Mouse (Mus musculus) ES-E14 (cell line): ENCODE data around the gene Rhoq.

Source experiments
- CHD2 ChIP-seq: IDR thresholded peaks from 2 replicates; pipeline ENCODE4 v1.6.1; 2014; ENCODE audit warnings: mild to moderate bottlenecking, low read depth, low read length, inconsistent platforms
- HCFC1 ChIP-seq: IDR thresholded peaks from 2 replicates; pipeline ENCODE4 v1.6.1; 2012; ENCODE audit warnings: low read length, inconsistent platforms, borderline replicate concordance; ENCODE audit not compliant: insufficient read depth
- MAFK ChIP-seq: IDR thresholded peaks from 2 replicates; pipeline ENCODE4 v1.6.1; 2014; ENCODE audit warnings: mild to moderate bottlenecking, low read depth, low read length, inconsistent platforms; ENCODE audit not compliant: insufficient read depth
- ZC3H11A ChIP-seq: IDR thresholded peaks from 2 replicates; pipeline ENCODE4 v1.6.1; 2012; ENCODE audit warnings: low read depth, mild to moderate bottlenecking, inconsistent platforms, low read length, borderline replicate concordance
- ZNF384 ChIP-seq: IDR thresholded peaks from 2 replicates; pipeline ENCODE4 v1.6.1; 2012; ENCODE audit warnings: low read depth, low read length, inconsistent platforms

GRCm38 (mm10) chr17:86919729-86920128 lies 43.2 kb upstream of the Rhoq start:
- TF ChIP-seq ZC3H11A (no peak), CHD2 (no peak), MAFK (no peak), ZNF384 (no peak), HCFC1 (no peak)
